Mouse (Mus musculus) hematopoietic stem cell, adult 5-6 weeks (primary cell): ENCODE measurements at regions not wholly inside any gene's neighbourhood (a gene's known extent, or its start where the extent isn't known, plus 50 kb on each side); places are given as distances from the start of the nearest gene placed in this dataset.
"Not testable (repeated sequence)": the region's sequence is repeated elsewhere in the genome, so short reads cannot be mapped to it uniquely, and the experiment has no call there.

Experiments used
- ATAC-seq, 2 experiments: fragments of 125-278 bp in 1 of 2; replicated peaks in 1 of 2; 2 replicates each; pipeline ENCODE4 v1.8.0; 2016 to 2017; ENCODE audit warnings: inconsistent platforms in 2 of 2, mild to moderate bottlenecking in 2 of 2, moderate number of reproducible peaks in 2 of 2, low read depth in 1 of 2, moderate TSS enrichment in 1 of 2; ENCODE audit not compliant: low FRiP score in 2 of 2, poor library complexity in 2 of 2, severe bottlenecking in 2 of 2, insufficient read depth in 1 of 2, low TSS enrichment in 1 of 2

GRCm38 (mm10) chr3:31603237-31603636 is 293.1 kb upstream of the Slc7a14 start:
- ATAC-seq = peak; percentile 64 to 75; a peak in 3 of 4 replicates

- ATAC-seq = not testable (repeated sequence)
Measured at GRCm38 (mm10) chr3:31596581-31596980, 286.4 kb upstream of the Slc7a14 start.

- ATAC-seq = no peak
Measured at GRCm38 (mm10) chr3:31585971-31586370, 275.8 kb upstream of the Slc7a14 start.

- no peak for ATAC-seq
Measured at GRCm38 (mm10) chr3:31573849-31574248, 263.7 kb upstream of the Slc7a14 start.
